Mouse (Mus musculus): Measurements from ENCODE around the gene Stard9. TPM values are rescaled to one million over a fixed set of nuclear protein-coding genes. Genes with fewer than 3 reads are reported as not detected.

Gene Stard9
- total and polyA plus RNA-seq, 2 experiments from 2014 or later: 2.4 to 10.6 TPM

GRCm38 (mm10) chr2:120628076-120628865, 650 bp upstream of the Stard9 start:
- ATAC-seq (ENCODE audit: low FRiP score) (no peak), DNase-seq (ENCODE audit: low spot score) (peak; percentile 6)
- Histone ChIP-seq H3K4me2 (ENCODE audit: low read depth, low read length, poor library complexity, severe bottlenecking) (peak overlapping the region; percentile 32), H3K36me3 (ENCODE audit: insufficient read depth, low read length) (no peaks in the 10 kb centered on the region), H3K9me3 (ENCODE audit: low read length) (no peaks in the 10 kb centered on the region), H3K4me1 (ENCODE audit: insufficient read depth, low read length) (0 out of 2 replicates have a peak, but pooled peaks cover 5% of the 10 kb centered on the region), H3K27ac (ENCODE audit: low read depth, low read length) (no peak overlapping the region), H3K9ac (replicated peaks; ENCODE audit: low read length, poor library complexity, severe bottlenecking) (no peak overlapping the region), H3K4me3 (ENCODE audit: low read depth, low read length) (peak overlapping the region; percentile 63), H3K27me3 (ENCODE audit: insufficient read depth, low read length) (no peaks in the 10 kb centered on the region)
- TF ChIP-seq CTCF (IDR thresholded peaks at IDR 0.05): no peak
- 29% methylated on average over 10 of the region's 10 CpGs for WGBS

GRCm38 (mm10) chr2:120630246-120630645, 1.3 kb downstream of the Stard9 start:
- no peak overlapping the region for H3K9ac ChIP-seq (replicated peaks; ENCODE audit: low read length, poor library complexity, severe bottlenecking)
- H3K4me3 ChIP-seq (ENCODE audit: low read depth, low read length): no peak overlapping the region
- no peaks in the 10 kb centered on the region for H3K9me3 ChIP-seq (ENCODE audit: low read length)
- 0 out of 2 replicates have a peak, but pooled peaks cover 5% of the 10 kb centered on the region for H3K4me1 ChIP-seq (ENCODE audit: insufficient read depth, low read length)
- DNase-seq (ENCODE audit: low spot score): no peak
- no peaks in the 10 kb centered on the region for H3K27me3 ChIP-seq (ENCODE audit: insufficient read depth, low read length)
- no peak overlapping the region for H3K4me2 ChIP-seq (ENCODE audit: low read depth, low read length, poor library complexity, severe bottlenecking)
- no peak overlapping the region for H3K27ac ChIP-seq (ENCODE audit: low read depth, low read length)
- 81% methylated on average over 2 of the region's 2 CpGs for WGBS
- ATAC-seq (ENCODE audit: low FRiP score): no peak
- H3K36me3 ChIP-seq (ENCODE audit: insufficient read depth, low read length): peaks cover 4% of the 10 kb centered on the region; the same call in 1 of the 2 replicates
- TF ChIP-seq CTCF (IDR thresholded peaks at IDR 0.05): no peak

- Histone ChIP-seq H3K9me3 (ENCODE audit: low read length) (no peaks in the 10 kb centered on the region), H3K4me3 (ENCODE audit: low read depth, low read length) (no peak overlapping the region), H3K4me2 (ENCODE audit: low read depth, low read length, poor library complexity, severe bottlenecking) (no peak overlapping the region), H3K27me3 (ENCODE audit: insufficient read depth, low read length) (no peaks in the 10 kb centered on the region), H3K9ac (replicated peaks; ENCODE audit: low read length, poor library complexity, severe bottlenecking) (no peak overlapping the region), H3K36me3 (ENCODE audit: insufficient read depth, low read length) (peaks cover 4% of the 10 kb centered on the region; the same call in 1 of the 2 replicates), H3K27ac (ENCODE audit: low read depth, low read length) (no peak overlapping the region), H3K4me1 (ENCODE audit: insufficient read depth, low read length) (0 out of 2 replicates have a peak, but pooled peaks cover 5% of the 10 kb centered on the region)
- ATAC-seq (ENCODE audit: low FRiP score) (no peak), DNase-seq (ENCODE audit: low spot score) (no peak)
- TF ChIP-seq CTCF (IDR thresholded peaks at IDR 0.05): no peak
- 71% methylated on average over 2 of the region's 2 CpGs for WGBS
Observed at GRCm38 (mm10) chr2:120630655-120631054, 1.7 kb downstream of the Stard9 start.

GRCm38 (mm10) chr2:120631521-120631920, 2.6 kb downstream of the Stard9 start:
- Histone ChIP-seq H3K9ac (replicated peaks; ENCODE audit: low read length, poor library complexity, severe bottlenecking) (no peak overlapping the region), H3K4me3 (ENCODE audit: low read depth, low read length) (no peak overlapping the region), H3K27ac (ENCODE audit: low read depth, low read length) (no peak overlapping the region), H3K36me3 (ENCODE audit: insufficient read depth, low read length) (peaks cover 4% of the 10 kb centered on the region; the same call in 1 of the 2 replicates), H3K9me3 (ENCODE audit: low read length) (no peaks in the 10 kb centered on the region), H3K27me3 (ENCODE audit: insufficient read depth, low read length) (no peaks in the 10 kb centered on the region), H3K4me1 (ENCODE audit: insufficient read depth, low read length) (0 out of 2 replicates have a peak, but pooled peaks cover 5% of the 10 kb centered on the region), H3K4me2 (ENCODE audit: low read depth, low read length, poor library complexity, severe bottlenecking) (no peak overlapping the region)
- no peak for TF ChIP-seq CTCF (IDR thresholded peaks at IDR 0.05)
- DNase-seq (ENCODE audit: low spot score): no peak
- WGBS: 89% methylated on average over 2 of the region's 2 CpGs
- ATAC-seq (ENCODE audit: low FRiP score): no peak

- peaks cover 4% of the 10 kb centered on the region; the same call in 1 of the 2 replicates for H3K36me3 ChIP-seq (ENCODE audit: insufficient read depth, low read length)
- no peak overlapping the region for H3K9ac ChIP-seq (replicated peaks; ENCODE audit: low read length, poor library complexity, severe bottlenecking)
- WGBS: 73% methylated on average over 4 of the region's 4 CpGs
- H3K4me1 ChIP-seq (ENCODE audit: insufficient read depth, low read length): 0 out of 2 replicates have a peak, but pooled peaks cover 5% of the 10 kb centered on the region
- no peak overlapping the region for H3K27ac ChIP-seq (ENCODE audit: low read depth, low read length)
- TF ChIP-seq CTCF (IDR thresholded peaks at IDR 0.05): no peak
- DNase-seq (ENCODE audit: low spot score) (no peak), ATAC-seq (ENCODE audit: low FRiP score) (no peak)
- no peaks in the 10 kb centered on the region for H3K27me3 ChIP-seq (ENCODE audit: insufficient read depth, low read length)
- H3K9me3 ChIP-seq (ENCODE audit: low read length): no peaks in the 10 kb centered on the region
- H3K4me2 ChIP-seq (ENCODE audit: low read depth, low read length, poor library complexity, severe bottlenecking): no peak overlapping the region
- no peak overlapping the region for H3K4me3 ChIP-seq (ENCODE audit: low read depth, low read length)
Observed at GRCm38 (mm10) chr2:120631957-120632356, 3.0 kb downstream of the Stard9 start.

GRCm38 (mm10) chr2:120640835-120641234, 11.9 kb downstream of the Stard9 start:
- Histone ChIP-seq H3K4me2 (ENCODE audit: low read depth, low read length, poor library complexity, severe bottlenecking) (no peak overlapping the region), H3K4me1 (ENCODE audit: insufficient read depth, low read length) (no peaks in the 10 kb centered on the region), H3K9me3 (ENCODE audit: low read length) (no peaks in the 10 kb centered on the region), H3K27me3 (ENCODE audit: insufficient read depth, low read length) (no peaks in the 10 kb centered on the region), H3K9ac (replicated peaks; ENCODE audit: low read length, poor library complexity, severe bottlenecking) (no peak overlapping the region), H3K4me3 (ENCODE audit: low read depth, low read length) (no peak overlapping the region), H3K27ac (ENCODE audit: low read depth, low read length) (no peak overlapping the region), H3K36me3 (ENCODE audit: insufficient read depth, low read length) (no peaks in the 10 kb centered on the region)
- WGBS: 90% methylated on average over 8 of the region's 8 CpGs
- no peak for TF ChIP-seq CTCF (IDR thresholded peaks at IDR 0.05)
- ATAC-seq (ENCODE audit: low FRiP score) (no peak), DNase-seq (ENCODE audit: low spot score) (no peak)
